In the genomic region with DNA sequence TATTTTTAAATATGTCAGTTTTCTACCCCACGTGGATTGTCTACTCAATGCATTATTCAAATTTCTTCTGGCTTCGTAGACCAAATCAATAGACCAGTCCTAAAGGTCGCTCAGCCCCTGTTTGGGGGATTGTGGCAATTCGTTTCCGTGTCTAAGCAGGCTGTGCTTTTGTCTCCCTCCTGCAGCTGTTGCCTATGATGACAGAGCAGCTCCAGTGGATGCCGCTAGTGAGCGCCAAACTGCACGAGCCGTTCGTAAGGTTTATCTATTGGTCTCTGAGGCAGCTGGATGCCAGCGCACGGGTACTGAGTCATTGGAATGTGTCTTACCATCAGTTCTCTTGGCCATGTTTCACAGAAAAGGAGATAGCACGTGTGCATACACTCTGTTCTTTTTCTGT, we compare ENCODE assay signal across 12 mouse cellular contexts. TPM values are rescaled to one million over a fixed set of nuclear protein-coding genes. Genes with fewer than 3 reads are reported as not detected.
DNase-seq lines count a peak whose midpoint lies in the region; ATAC-seq and TF ChIP-seq lines count a peak whose summit lies in the region.
"Had no signal": no experiment of that assay in that cellular context is flagged by ENCODE, and none has a peak within 500 bp of the region (broad histone marks: within the 10 kb centered on the region; RNA-seq: fewer than 3 reads in every experiment).

No protein-coding gene starts in this region.

- no peaks in the 10 kb centered on the region for H3K27me3 ChIP-seq in hindbrain, embryonic 11.5 days (ENCODE audit: control insufficient read depth, insufficient read depth, low read length)
- no peaks in the 10 kb centered on the region for H3K27me3 ChIP-seq in hindbrain, embryonic 14.5 days (ENCODE audit: control insufficient read depth, insufficient read depth, low read length)
- no peaks in the 10 kb centered on the region for H3K27me3 ChIP-seq in E14TG2a.4 (ENCODE audit: insufficient read depth, low read length)
- H3K27me3 ChIP-seq in ES-Bruce4 (ENCODE audit: control insufficient read depth, insufficient read depth, low read length, poor library complexity, severe bottlenecking) = no peaks in the 10 kb centered on the region
- H3K27me3 ChIP-seq: liver, embryonic 15.5 days had no signal

- TF ChIP-seq CTCF in E14TG2a.4 (conservative IDR thresholded peaks at IDR 0.05; ENCODE audit: low read length) (peak; percentile 28), ES-Bruce4 (IDR thresholded peaks at IDR 0.05; ENCODE audit: low read depth, low read length) (peak; percentile 66)

- H3K4me2 ChIP-seq in hindbrain, embryonic 11.5 days (replicated peaks; ENCODE audit: low read depth, low read length) = no peak overlapping the region
- H3K4me2 ChIP-seq in hindbrain, embryonic 14.5 days (replicated peaks) = no peak overlapping the region
- H3K4me2 ChIP-seq: liver, embryonic 15.5 days had no signal

- no peak overlapping the region for H3K9ac ChIP-seq in hindbrain, embryonic 11.5 days (ENCODE audit: low read depth, low read length)
- H3K9ac ChIP-seq in hindbrain, embryonic 14.5 days = no peak overlapping the region
- no peak overlapping the region for H3K9ac ChIP-seq in ES-Bruce4 (ENCODE audit: low read depth, poor library complexity, severe bottlenecking)
- H3K9ac ChIP-seq: liver, embryonic 15.5 days had no signal

- no peaks in the 10 kb centered on the region for H3K9me3 ChIP-seq in hindbrain, embryonic 11.5 days (ENCODE audit: control insufficient read depth, low read length)
- H3K9me3 ChIP-seq in hindbrain, embryonic 14.5 days (ENCODE audit: control insufficient read depth, low read length) = no peaks in the 10 kb centered on the region
- H3K9me3 ChIP-seq in E14TG2a.4 (ENCODE audit: low read length) = peaks cover 12% of the 10 kb centered on the region
- peaks cover 6% of the 10 kb centered on the region for H3K9me3 ChIP-seq in ES-Bruce4 (replicated peaks; ENCODE audit: control insufficient read depth, insufficient read depth, low read length, poor library complexity, severe bottlenecking)
- H3K9me3 ChIP-seq: liver, embryonic 15.5 days had no signal

- ATAC-seq in hindbrain, embryonic 11.5 days (ENCODE audit: low FRiP score) = peak; percentile 53; the same call in 1 of the 2 replicates
- no peak for ATAC-seq in hindbrain, embryonic 14.5 days (ENCODE audit: low FRiP score)
- ATAC-seq in CD4-positive, CD25-positive, alpha-beta regulatory T cell, adult 4 months = no peak

- no peaks in the 10 kb centered on the region for H3K4me1 ChIP-seq in hindbrain, embryonic 11.5 days (replicated peaks; ENCODE audit: control insufficient read depth, insufficient read depth, low read length)
- no peaks in the 10 kb centered on the region for H3K4me1 ChIP-seq in hindbrain, embryonic 14.5 days (replicated peaks; ENCODE audit: control insufficient read depth, insufficient read depth, low read length)
- H3K4me1 ChIP-seq in E14TG2a.4 (replicated peaks; ENCODE audit: low read depth, low read length) (peaks cover 45% of the 10 kb centered on the region), ES-Bruce4 (ENCODE audit: control insufficient read depth, insufficient read depth, low read length) (no peaks in the 10 kb centered on the region)
- H3K4me1 ChIP-seq: liver, embryonic 15.5 days had no signal

- H3K36me3 ChIP-seq in hindbrain, embryonic 11.5 days (ENCODE audit: control insufficient read depth, insufficient read depth, low read length) = no peaks in the 10 kb centered on the region
- H3K36me3 ChIP-seq in hindbrain, embryonic 14.5 days (replicated peaks; ENCODE audit: control insufficient read depth, insufficient read depth) = no peaks in the 10 kb centered on the region; the same call in none of the 2 replicates
- peaks cover 27% of the 10 kb centered on the region for H3K36me3 ChIP-seq in E14TG2a.4 (ENCODE audit: insufficient read depth, low read length)
- H3K36me3 ChIP-seq in ES-Bruce4 (ENCODE audit: control insufficient read depth, insufficient read depth, low read length, poor library complexity, severe bottlenecking) = 0 out of 2 replicates have a peak, but pooled peaks cover 2% of the 10 kb centered on the region

- no peak overlapping the region for H3K4me3 ChIP-seq in hindbrain, embryonic 11.5 days (ENCODE audit: low read depth, low read length)
- no peak overlapping the region for H3K4me3 ChIP-seq in hindbrain, embryonic 14.5 days (replicated peaks; ENCODE audit: low read length)
- H3K4me3 ChIP-seq in E14TG2a.4 (replicated peaks; ENCODE audit: low read length) (no peak overlapping the region), ES-Bruce4 (ENCODE audit: low read depth, low read length) (no peak overlapping the region)
- H3K4me3 ChIP-seq: liver, embryonic 15.5 days had no signal

- WGBS in hindbrain, embryonic 11.5 days = 58% methylated on average over 13 of the region's 13 CpGs
- 44% methylated on average over 13 of the region's 13 CpGs for WGBS in hindbrain, embryonic 14.5 days

- DNase-seq in hindbrain, embryonic 11.5 days (ENCODE audit: low spot score) = peak; percentile 41
- DNase-seq in hindbrain, embryonic 14.5 days (ENCODE audit: low spot score) = no peak
- DNase-seq in mesoderm, embryonic 11.5 days (ENCODE audit: low read depth, low spot score) = peak; percentile 22
- no peak for DNase-seq in thymus, postnatal 0 days (ENCODE audit: low spot score)
- DNase-seq: adrenal gland, adult 2 months; cerebellum, postnatal 36 days; heart, postnatal 36 days; kidney, adult 8-10 months had no signal

- peak; percentile 67 for TF ChIP-seq EP300 in ES-Bruce4 (IDR thresholded peaks at IDR 0.05; ENCODE audit: insufficient read depth, low read depth, low read length)

- TF ChIP-seq POLR2A in ES-Bruce4 (IDR thresholded peaks at IDR 0.05; ENCODE audit: insufficient read depth, low read length) = no peak

- H3K27ac ChIP-seq in hindbrain, embryonic 11.5 days (ENCODE audit: low read depth, low read length) = no peak overlapping the region
- H3K27ac ChIP-seq in hindbrain, embryonic 14.5 days = no peak overlapping the region
- no peak overlapping the region for H3K27ac ChIP-seq in ES-Bruce4 (ENCODE audit: insufficient read depth, low read length)
- H3K27ac ChIP-seq: liver, embryonic 15.5 days had no signal

RNA-seq across cellular contexts. Expression of gene Ccdc138, which starts 42.9 kb away (rescaled TPM):
- polyA plus RNA-seq in hindbrain, embryonic 11.5 days (2014; fragmentation: Nextera tagmentation; extraction: Ambion mirVana) = 13.0 and 14.5 TPM in 2 replicates
- polyA plus RNA-seq in hindbrain, embryonic 14.5 days (2014; fragmentation: Nextera tagmentation; extraction: Ambion mirVana) = 7.2 and 7.7 TPM in 2 replicates
- 19.3 TPM in 2 replicates for polyA plus RNA-seq in ES-Bruce4 (2011; ENCODE audit: insufficient read depth, insufficient read length, low read depth, missing spikeins)
- polyA plus RNA-seq in thymus, postnatal 0 days (2015; fragmentation: Nextera tagmentation; extraction: Ambion mirVana) = 6.2 and 9.3 TPM in 2 replicates
- polyA plus RNA-seq in CD4-positive, CD25-positive, alpha-beta regulatory T cell, adult 4 months (2017; shearing (Covaris generic)) = 1 to 10 TPM; 2.7 to 4.4 TPM

Comparison
In these comparisons a context has a peak if more than half of its experiments do, and no peak if none do; other contexts are left out.
1. DNase-seq: peak in hindbrain, embryonic 11.5 days (single experiment) and mesoderm, embryonic 11.5 days (single experiment); none in hindbrain, embryonic 14.5 days (single experiment) and thymus, postnatal 0 days (single experiment).